Mouse (Mus musculus) forebrain, embryonic 10.5 days (tissue): ENCODE data around the gene Rnaseh2c. TPM values are rescaled to one million over a fixed set of nuclear protein-coding genes. Genes with fewer than 3 reads are reported as not detected.

ENCODE experiments used
- DNase-seq: peaks from one replicate; pipeline ENCODE4 v3.0.0-alpha.2; 2017; ENCODE audit warnings: low spot score; ENCODE audit errors: extremely low spot score
- H3K27ac ChIP-seq: fragments of 300-500 bp; sonication (generic); 2 replicates; pipeline ENCODE4 v1.5.1; 2016; ENCODE audit warnings: mild to moderate bottlenecking
- H3K27me3 ChIP-seq: fragments of 300-500 bp; sonication (generic); 2 replicates; pipeline ENCODE4 v1.6.1; 2016; ENCODE audit warnings: mild to moderate bottlenecking; ENCODE audit not compliant: poor library complexity, severe bottlenecking
- H3K36me3 ChIP-seq: fragments of 300-500 bp; sonication (generic); replicated peaks from 2 replicates; pipeline ENCODE4 v1.6.1; 2016; ENCODE audit warnings: mild to moderate bottlenecking, moderate library complexity
- H3K4me1 ChIP-seq: fragments of 300-500 bp; sonication (generic); 2 replicates; pipeline ENCODE4 v1.6.1; 2016
- H3K4me3 ChIP-seq: fragments of 300-500 bp; sonication (generic); 2 replicates; pipeline ENCODE4 v1.5.1; 2016; ENCODE audit warnings: mild to moderate bottlenecking, moderate library complexity
- H3K9me3 ChIP-seq: fragments of 300-500 bp; sonication (generic); 2 replicates; pipeline ENCODE4 v1.6.1; 2016; ENCODE audit warnings: mild to moderate bottlenecking, moderate library complexity
- WGBS: fragments of 180-500 bp; shearing (Covaris S2); methylation state at CpG from one replicate; pipeline ENCODE4 v1.1.7; 2016; 5-methylcytosine and 5-hydroxymethylcytosine counted together
- polyA plus RNA-seq: library from polyadenylated mRNA; unstranded; fragments of >200 nt; fragmentation: Nextera tagmentation; extraction: Ambion mirVana; gene quantifications from 2 replicates; pipeline ENCODE4 v1.2.1, GENCODE M21; 2016

The Rnaseh2c gene
- polyA plus RNA-seq = 187 and 200 TPM in 2 replicates

DNA sequence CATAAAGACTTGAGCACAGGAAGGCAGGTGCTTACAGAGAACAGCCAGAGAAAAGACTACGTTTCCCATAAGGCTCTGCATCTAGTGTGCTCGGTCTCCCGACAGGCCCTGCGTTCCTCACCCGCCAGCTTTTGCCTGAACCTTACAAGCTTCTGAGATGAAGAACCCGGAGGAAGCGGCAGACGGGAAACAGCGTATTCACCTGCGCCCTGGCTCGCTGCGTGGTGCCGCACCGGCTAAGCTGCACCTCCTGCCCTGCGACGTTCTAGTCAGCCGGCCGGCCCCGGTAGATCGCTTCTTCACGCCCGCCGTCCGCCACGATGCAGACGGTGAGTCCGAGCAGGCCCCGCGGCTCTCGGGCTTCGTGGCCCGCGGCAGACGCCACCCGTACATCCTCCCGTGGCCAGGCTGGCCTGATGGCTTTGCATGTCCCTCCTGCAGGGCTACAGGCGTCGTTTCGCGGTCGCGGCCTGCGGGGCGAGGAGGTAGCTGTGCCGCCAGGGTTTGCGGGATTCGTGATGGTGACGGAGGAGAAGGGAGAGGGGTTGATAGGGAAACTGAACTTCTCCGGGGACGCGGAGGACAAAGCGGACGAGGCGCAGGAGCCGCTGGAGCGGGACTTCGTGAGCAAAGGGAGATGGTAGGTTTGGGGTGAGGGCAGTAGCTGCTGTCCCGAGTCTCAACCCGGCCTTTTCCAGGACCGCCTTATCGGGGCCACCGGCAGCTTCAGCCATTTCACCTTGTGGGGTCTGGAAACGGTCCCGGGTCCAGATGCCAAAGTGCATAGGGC is at the start of gene Rnaseh2c:
Gene Rnaseh2c, plus strand, starts transcription at position 122 of the 790 bp plus-strand sequence.
- Histone ChIP-seq H3K4me1 (peaks cover 25% of the 10 kb centered on the region), H3K36me3 (peaks cover 45% of the 10 kb centered on the region), H3K9me3 (no peaks in the 10 kb centered on the region), H3K27ac (peak within 1 kb of the TSS; percentile 97), H3K27me3 (no peaks in the 10 kb centered on the region), H3K4me3 (peak within 1 kb of the TSS; percentile 100)
- DNase-seq = peak; percentile 80
- WGBS = under 1% methylated on average over 64 of the region's 64 CpGs

DNA sequence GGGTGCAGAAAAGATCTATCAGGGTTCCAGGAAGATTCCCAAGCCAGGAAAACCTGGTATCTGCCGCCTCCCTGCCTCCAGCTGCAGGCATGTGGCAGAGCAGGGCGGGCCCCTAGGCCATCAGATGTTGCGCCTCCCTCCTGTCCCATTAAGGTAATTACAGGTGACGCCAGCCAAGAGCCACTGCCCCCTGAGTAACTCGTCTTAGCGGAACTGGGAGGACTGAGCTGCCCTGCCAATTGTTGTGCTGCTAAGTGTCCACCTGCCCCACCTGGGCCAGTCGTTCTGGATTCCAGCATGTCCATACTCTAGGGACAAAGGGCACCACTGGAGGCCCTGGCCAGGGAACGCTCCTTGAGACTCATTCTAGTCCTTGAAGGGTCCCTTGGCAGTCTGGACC is 47.9 kb upstream of the Rnaseh2c start:
- peaks cover 2% of the 10 kb centered on the region for H3K4me1 ChIP-seq
- WGBS = 54% methylated on average over 8 of the region's 8 CpGs
- H3K27ac ChIP-seq = no peak overlapping the region
- peaks cover 64% of the 10 kb centered on the region for H3K27me3 ChIP-seq
- no peak for DNase-seq
- H3K9me3 ChIP-seq = no peaks in the 10 kb centered on the region
- no peaks in the 10 kb centered on the region for H3K36me3 ChIP-seq
- no peak overlapping the region for H3K4me3 ChIP-seq

DNA sequence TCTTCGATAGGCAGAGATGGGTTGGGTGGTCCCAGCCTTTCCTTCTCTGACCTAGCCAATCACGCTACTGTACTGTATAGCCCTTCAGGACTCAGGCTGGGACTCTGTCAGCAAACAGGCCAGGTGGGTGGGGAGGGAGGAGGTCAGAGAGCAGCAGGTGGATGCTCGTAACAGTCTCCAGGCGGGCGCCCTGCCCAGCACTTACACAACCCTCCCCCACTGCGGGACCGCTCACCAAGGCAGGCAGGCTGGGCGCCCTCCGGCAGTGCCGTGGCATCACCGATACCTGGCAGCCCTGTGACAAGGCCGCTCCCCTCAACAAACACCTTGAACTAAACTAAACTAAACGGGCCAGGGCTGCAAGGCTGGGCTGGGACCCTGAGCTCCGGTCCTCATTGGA is 47.5 kb upstream of the Rnaseh2c start:
- Histone ChIP-seq H3K9me3 (no peaks in the 10 kb centered on the region), H3K36me3 (no peaks in the 10 kb centered on the region), H3K27ac (no peak overlapping the region), H3K4me1 (peaks cover 6% of the 10 kb centered on the region), H3K4me3 (no peak overlapping the region), H3K27me3 (peaks cover 68% of the 10 kb centered on the region)
- DNase-seq = no peak
- WGBS = 77% methylated on average over 14 of the region's 14 CpGs

DNA sequence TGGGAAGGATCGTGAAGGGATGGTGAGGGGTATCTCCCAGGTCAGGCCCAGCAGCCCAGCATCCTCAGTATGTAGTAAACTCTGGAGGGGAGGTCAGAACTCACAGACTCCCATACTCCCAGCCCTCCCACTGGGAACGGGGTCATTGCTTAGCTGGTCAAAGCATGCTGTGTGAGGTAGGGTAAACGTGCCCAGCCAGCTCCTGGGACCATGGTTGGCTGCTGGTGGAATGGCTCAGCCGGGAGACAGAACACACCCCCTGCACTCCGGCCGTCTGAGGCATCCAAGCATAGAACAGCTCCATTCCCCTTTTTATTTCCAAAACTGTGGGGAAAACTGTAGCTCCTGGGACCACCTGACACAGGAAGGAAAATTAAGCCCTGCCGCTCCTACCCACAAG is 43.5 kb upstream of the Rnaseh2c start:
- DNase-seq = no peak

DNA sequence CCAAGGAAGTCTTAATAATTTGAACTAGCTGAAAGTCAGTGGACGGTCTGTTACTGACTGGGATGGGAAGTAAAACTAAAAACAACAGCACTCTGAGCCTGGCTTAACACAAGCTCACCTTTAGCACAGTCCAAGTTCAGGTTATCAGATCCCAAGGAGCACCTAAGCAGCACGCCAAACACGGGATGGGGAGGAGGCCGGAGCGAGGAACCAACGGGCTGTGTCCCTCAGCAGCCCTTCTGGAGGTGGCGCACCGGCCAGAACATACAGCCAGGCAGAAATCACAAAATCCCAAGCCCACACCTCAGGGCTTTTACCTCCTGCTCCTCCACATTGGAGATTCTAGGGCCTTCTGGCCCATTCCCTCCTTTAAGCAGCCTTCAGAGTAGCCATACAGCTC is 42.9 kb upstream of the Rnaseh2c start:
- DNase-seq = no peak
- no peaks in the 10 kb centered on the region for H3K36me3 ChIP-seq
- no peaks in the 10 kb centered on the region for H3K9me3 ChIP-seq
- no peak overlapping the region for H3K27ac ChIP-seq
- peaks cover 100% of the 10 kb centered on the region for H3K27me3 ChIP-seq
- no peak overlapping the region for H3K4me3 ChIP-seq
- H3K4me1 ChIP-seq = peaks cover 25% of the 10 kb centered on the region
- 56% methylated on average over 8 of the region's 8 CpGs for WGBS

More for the DNA sequence above, 43.5 kb upstream of the Rnaseh2c start:
- Histone ChIP-seq H3K27me3 (peaks cover 100% of the 10 kb centered on the region), H3K4me1 (peaks cover 25% of the 10 kb centered on the region), H3K27ac (no peak overlapping the region), H3K9me3 (no peaks in the 10 kb centered on the region), H3K4me3 (no peak overlapping the region), H3K36me3 (no peaks in the 10 kb centered on the region)
- WGBS = 51% methylated on average over 7 of the region's 7 CpGs

DNA sequence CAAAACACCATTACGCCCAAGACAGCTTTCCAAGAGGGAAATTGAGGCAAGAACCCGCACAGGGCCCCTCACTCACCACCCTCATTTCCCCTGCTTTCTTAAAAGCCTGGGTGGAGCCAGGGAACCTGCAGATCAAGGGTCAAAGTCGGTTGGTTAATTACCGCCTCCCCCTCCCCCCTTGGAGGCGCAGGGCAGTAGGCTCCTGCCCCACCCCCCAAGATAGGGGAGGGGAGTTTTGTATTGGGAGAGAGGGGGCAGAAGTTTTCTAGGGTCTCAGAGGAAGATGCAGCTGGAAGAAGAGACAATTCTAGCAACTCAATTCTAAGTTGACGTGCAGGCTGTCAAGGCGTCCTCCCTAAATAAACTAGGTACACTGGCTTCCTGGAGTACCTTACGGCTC is 42.4 kb upstream of the Rnaseh2c start:
- no peaks in the 10 kb centered on the region for H3K9me3 ChIP-seq
- H3K27me3 ChIP-seq = peaks cover 100% of the 10 kb centered on the region
- DNase-seq = no peak
- no peak overlapping the region for H3K27ac ChIP-seq
- no peaks in the 10 kb centered on the region for H3K36me3 ChIP-seq
- H3K4me3 ChIP-seq = peak overlapping the region; percentile 47; the same call in 1 of the 2 replicates
- peaks cover 25% of the 10 kb centered on the region for H3K4me1 ChIP-seq
- 19% methylated on average over 8 of the region's 8 CpGs for WGBS

DNA sequence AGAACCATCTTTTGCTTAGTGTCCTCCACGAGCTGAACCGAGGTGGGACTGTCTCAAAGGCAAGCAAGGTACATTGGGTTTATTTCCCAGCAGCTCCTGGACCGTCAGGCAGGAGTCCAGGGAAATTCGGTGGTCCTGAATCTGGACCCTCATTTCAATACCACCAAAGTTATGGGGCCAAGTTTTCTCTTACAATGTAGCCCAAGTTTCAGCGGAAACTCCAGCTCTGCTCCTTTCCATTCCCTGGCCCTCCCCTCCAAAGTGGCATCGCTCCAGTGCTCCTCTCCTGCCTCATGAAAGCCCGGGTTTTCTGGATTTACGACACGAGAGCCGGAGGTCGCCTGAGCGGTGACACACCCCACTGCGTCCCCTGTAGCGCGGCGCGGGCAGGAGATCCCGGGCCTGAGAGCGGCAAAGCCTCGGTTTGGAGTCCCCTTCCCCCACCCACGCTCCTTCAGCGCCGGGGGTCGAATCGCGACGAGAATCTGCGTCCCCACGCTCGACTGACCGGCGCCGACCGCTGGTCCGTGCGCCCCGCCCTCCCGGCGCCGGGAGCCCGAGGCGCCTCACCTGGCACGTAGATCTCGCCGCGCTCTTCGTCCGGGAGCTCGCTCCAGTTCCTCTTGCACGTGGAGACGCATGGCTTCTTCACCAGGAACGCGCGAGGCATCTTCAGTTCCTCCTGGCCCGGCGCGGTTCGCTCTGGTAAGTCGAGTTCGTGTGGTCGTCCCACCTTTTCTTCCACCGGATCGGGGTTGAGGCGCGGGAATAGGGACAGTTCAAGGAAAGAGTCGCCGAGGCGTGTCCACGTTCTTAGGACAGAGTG is 41.8 kb upstream of the Rnaseh2c start:
- Histone ChIP-seq H3K4me3 (peak overlapping the region; percentile 47), H3K9me3 (no peaks in the 10 kb centered on the region), H3K4me1 (peaks cover 25% of the 10 kb centered on the region), H3K36me3 (no peaks in the 10 kb centered on the region), H3K27ac (no peak overlapping the region), H3K27me3 (peaks cover 100% of the 10 kb centered on the region)
- DNase-seq = no peak
- 1% methylated on average over 69 of the region's 69 CpGs for WGBS

DNA sequence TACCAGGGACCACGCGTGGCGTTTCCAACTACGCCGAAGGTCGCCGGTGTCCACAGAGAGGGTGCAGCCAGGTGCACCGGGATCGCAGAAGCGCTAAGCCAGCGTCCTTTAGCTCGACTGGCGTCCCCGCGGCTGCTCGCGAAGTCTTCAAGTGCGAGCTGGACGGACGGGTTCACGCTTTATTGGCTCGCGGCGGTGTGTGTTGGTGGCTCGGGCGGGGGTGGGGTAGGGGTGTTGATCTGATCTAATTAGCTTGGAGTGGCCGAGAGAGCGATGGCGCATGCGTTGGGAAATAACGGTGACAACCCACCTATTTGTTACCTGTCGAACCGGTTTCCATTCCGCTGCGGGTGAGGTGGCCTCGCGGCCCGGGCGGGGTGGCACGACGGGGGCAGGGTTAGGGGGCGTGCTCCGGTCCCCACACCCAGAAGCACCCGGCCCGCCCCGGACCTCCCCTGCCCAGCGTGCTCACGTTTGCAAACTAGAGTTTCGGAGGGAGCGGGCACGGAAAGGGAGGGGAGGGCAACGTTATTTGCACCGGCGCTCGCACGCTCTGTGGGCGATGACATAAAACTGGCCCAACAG is 41.1 kb upstream of the Rnaseh2c start, which contains the start of gene Ovol1:
Gene Ovol1, minus strand, starts transcription at position 190 of the 585 bp plus-strand sequence.
- Histone ChIP-seq H3K4me3 (peak within 1 kb of the TSS; percentile 47), H3K27me3 (peaks cover 100% of the 10 kb centered on the region), H3K4me1 (peaks cover 25% of the 10 kb centered on the region), H3K9me3 (no peaks in the 10 kb centered on the region), H3K36me3 (no peaks in the 10 kb centered on the region), H3K27ac (0 out of 2 replicates have a peak within 1 kb of the TSS, but pooled peaks have one; percentile 3)
- no peak for DNase-seq
- under 1% methylated on average over 57 of the region's 57 CpGs for WGBS

DNA sequence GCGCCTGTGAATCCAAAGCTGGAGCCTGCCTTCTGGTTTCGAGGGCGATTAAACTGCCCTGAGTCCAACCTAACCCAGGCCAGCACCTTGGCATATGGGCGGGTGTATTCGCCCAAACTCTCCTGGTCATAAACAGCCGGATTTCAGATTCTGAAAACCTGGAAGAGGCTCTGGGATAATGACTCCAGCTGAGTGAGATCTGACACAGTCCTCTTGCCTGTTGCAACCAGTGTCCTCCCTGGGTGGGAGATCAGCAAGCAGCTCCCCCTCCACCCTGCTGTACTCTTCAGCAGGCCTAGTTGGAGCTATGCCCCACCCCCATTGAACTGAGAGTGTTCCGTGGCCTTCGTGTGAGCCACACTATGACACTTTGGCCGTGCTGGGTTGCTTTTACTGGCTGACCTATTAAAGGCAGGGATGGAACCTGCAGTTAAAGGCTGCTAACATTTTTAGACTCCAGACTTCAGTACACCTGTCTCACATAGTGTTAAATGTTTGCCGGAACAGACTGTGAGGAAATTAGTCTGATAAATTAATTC is 40.4 kb upstream of the Rnaseh2c start:
- H3K4me3 ChIP-seq = peak overlapping the region; percentile 47
- WGBS = 15% methylated on average over 10 of the region's 10 CpGs
- no peak for DNase-seq

DNA sequence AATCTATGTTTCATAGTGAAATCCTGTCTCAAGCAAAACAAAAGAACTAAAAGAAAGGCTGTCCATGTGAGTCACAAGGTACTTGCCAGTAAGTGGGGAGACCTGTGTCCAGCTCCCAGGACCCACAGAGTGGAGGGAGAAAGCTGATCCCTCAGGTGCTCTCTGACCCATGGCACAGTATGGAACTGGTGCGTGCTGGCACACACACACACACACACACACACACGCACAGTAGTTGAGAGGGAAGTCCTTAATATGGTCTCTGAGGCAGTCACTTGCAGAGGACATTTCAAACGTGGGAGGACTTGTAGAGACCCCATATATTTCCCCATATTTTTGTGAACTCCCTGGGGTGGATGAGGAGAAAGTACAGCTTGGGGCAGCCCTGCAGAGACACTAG is 39.8 kb upstream of the Rnaseh2c start:
- no peak for DNase-seq
- Histone ChIP-seq H3K36me3 (no peaks in the 10 kb centered on the region), H3K4me1 (peaks cover 33% of the 10 kb centered on the region), H3K27ac (no peak overlapping the region), H3K9me3 (no peaks in the 10 kb centered on the region), H3K4me3 (no peak overlapping the region), H3K27me3 (peaks cover 100% of the 10 kb centered on the region)
- WGBS = 58% methylated on average over 3 of the region's 3 CpGs

More for the DNA sequence above, 40.4 kb upstream of the Rnaseh2c start:
- 0 out of 2 replicates have a peak overlapping the region, but pooled peaks have one; percentile 3 for H3K27ac ChIP-seq
- peaks cover 27% of the 10 kb centered on the region for H3K4me1 ChIP-seq
- H3K27me3 ChIP-seq = peaks cover 100% of the 10 kb centered on the region
- H3K36me3 ChIP-seq = no peaks in the 10 kb centered on the region
- no peaks in the 10 kb centered on the region for H3K9me3 ChIP-seq

DNA sequence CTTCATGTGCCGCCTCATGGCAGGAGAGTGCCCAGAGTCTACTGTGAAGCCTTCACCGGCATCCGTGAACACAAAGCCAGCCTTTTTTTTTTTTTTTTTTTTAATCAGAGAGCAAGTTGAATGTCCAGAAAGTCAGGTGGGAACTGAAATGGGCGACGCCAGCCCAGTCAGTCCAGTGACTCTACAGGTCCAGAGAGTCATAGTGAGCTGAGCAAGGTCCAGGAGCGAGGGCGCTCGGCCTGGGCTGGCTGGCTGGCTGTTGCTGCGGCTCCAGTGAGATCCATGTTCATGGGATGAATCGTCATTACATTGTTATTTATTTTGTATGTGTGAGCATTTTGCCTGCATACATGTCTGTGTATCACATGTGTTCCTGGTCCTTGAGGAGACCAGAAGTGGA is 38.9 kb upstream of the Rnaseh2c start:
- no peaks in the 10 kb centered on the region for H3K9me3 ChIP-seq
- H3K27me3 ChIP-seq = peaks cover 95% of the 10 kb centered on the region
- no peak overlapping the region for H3K4me3 ChIP-seq
- no peaks in the 10 kb centered on the region for H3K36me3 ChIP-seq
- H3K27ac ChIP-seq = no peak overlapping the region
- H3K4me1 ChIP-seq = peaks cover 42% of the 10 kb centered on the region
- WGBS = 93% methylated on average over 10 of the region's 10 CpGs
- no peak for DNase-seq

DNA sequence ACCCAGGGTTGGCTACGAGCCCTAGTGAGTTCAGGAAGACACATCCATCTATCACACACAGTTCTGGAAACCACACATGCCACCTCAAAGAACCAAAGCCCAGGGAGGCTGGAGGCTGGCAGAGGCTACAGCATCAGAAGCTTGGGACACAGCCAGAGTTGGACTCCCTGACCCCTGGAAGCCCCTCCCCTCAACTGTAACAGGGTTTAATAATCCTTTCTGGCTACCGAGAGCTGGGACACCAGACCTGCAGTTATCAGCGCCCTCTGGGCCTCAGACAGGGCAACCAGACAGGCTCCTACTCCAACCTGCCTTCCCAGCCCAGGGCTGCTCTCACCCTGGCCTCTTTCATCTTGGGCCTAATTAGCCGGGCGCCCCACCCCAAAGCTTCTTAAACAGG is 35.4 kb upstream of the Rnaseh2c start:
- Histone ChIP-seq H3K9me3 (no peaks in the 10 kb centered on the region), H3K36me3 (0 out of 2 replicates have a peak, but pooled peaks cover 4% of the 10 kb centered on the region), H3K4me3 (peak overlapping the region; percentile 82), H3K27ac (no peak overlapping the region), H3K27me3 (peaks cover 74% of the 10 kb centered on the region), H3K4me1 (peaks cover 32% of the 10 kb centered on the region)
- no peak for DNase-seq
- WGBS = 56% methylated on average over 5 of the region's 5 CpGs
